Mouse (Mus musculus) heart, postnatal 0 days (tissue): ENCODE measurements around the gene Slc4a1.

Source experiments
- CTCF ChIP-seq: IDR thresholded peaks from 2 replicates; pipeline ENCODE4 v1.5.1; 2016; ENCODE audit warnings: antibody characterized with exemption, control low read depth, low read depth
- EP300 ChIP-seq: IDR thresholded peaks from 2 replicates; pipeline ENCODE4 v1.6.1; 2016; ENCODE audit warnings: antibody characterized with exemption, low read depth

- TF ChIP-seq EP300 = no peak
- no peak for TF ChIP-seq CTCF
These were observed 21.5 kb downstream of the Slc4a1 start for GRCm38 (mm10) chr11:102344458-102344857.
